Mouse (Mus musculus): ENCODE results near the gene Rnase1. TPM values are rescaled to one million over a fixed set of nuclear protein-coding genes. Genes with fewer than 3 reads are reported as not detected.
"Not testable (repeated sequence)": the region's sequence is repeated elsewhere in the genome, so short reads cannot be mapped to it uniquely, and the experiment has no call there.

Gene Rnase1
- polyA plus RNA-seq, 1 experiment = not detected

- Histone ChIP-seq H3K4me1 (ENCODE audit: control insufficient read depth, insufficient read depth, low read length) (no peaks in the 10 kb centered on the region), H3K27ac (ENCODE audit: insufficient read depth, low read depth, low read length) (no peak overlapping the region), H3K4me3 (ENCODE audit: insufficient read depth, low read depth, low read length) (no peak overlapping the region)
- TF ChIP-seq POLR2A (IDR thresholded peaks at IDR 0.05; ENCODE audit: insufficient read depth, low read depth, low read length) (no peak), CTCF (IDR thresholded peaks at IDR 0.05; ENCODE audit: insufficient read depth, low read depth, low read length) (no peak)
- 67% methylated on average over 9 of the region's 9 CpGs for WGBS
Observed at GRCm38 (mm10) chr14:51101284-51101683, 45.3 kb downstream of the Rnase1 start.

- Histone ChIP-seq H3K4me3 (ENCODE audit: insufficient read depth, low read depth, low read length) (no peak overlapping the region), H3K4me1 (ENCODE audit: control insufficient read depth, insufficient read depth, low read length) (no peaks in the 10 kb centered on the region), H3K27ac (ENCODE audit: insufficient read depth, low read depth, low read length) (no peak overlapping the region)
- TF ChIP-seq CTCF (IDR thresholded peaks at IDR 0.05; ENCODE audit: insufficient read depth, low read depth, low read length) (no peak), POLR2A (IDR thresholded peaks at IDR 0.05; ENCODE audit: insufficient read depth, low read depth, low read length) (no peak)
- WGBS = 95% methylated on average over 11 of the region's 11 CpGs
Observed at GRCm38 (mm10) chr14:51098921-51099320, 47.7 kb downstream of the Rnase1 start.

- not testable (repeated sequence) for H3K27ac ChIP-seq (ENCODE audit: insufficient read depth, low read depth, low read length); H3K4me1 ChIP-seq (ENCODE audit: control insufficient read depth, insufficient read depth, low read length); H3K4me3 ChIP-seq (ENCODE audit: insufficient read depth, low read depth, low read length)
- 3% methylated on average over 1 of the region's 1 CpGs for WGBS
Observed at GRCm38 (mm10) chr14:51098300-51098699, 48.3 kb downstream of the Rnase1 start.

GRCm38 (mm10) chr14:51095736-51096524 is 50.7 kb downstream of the Rnase1 start:
- Histone ChIP-seq H3K27ac (ENCODE audit: insufficient read depth, low read depth, low read length) (no peak overlapping the region), H3K4me1 (ENCODE audit: control insufficient read depth, insufficient read depth, low read length) (peaks cover 3% of the 10 kb centered on the region), H3K4me3 (ENCODE audit: insufficient read depth, low read depth, low read length) (no peak overlapping the region)
- TF ChIP-seq POLR2A (IDR thresholded peaks at IDR 0.05; ENCODE audit: insufficient read depth, low read depth, low read length) (no peak), CTCF (IDR thresholded peaks at IDR 0.05; ENCODE audit: insufficient read depth, low read depth, low read length) (no peak)
- 66% methylated on average over 9 of the region's 9 CpGs for WGBS

Other genes with a start within 250 kb of the Rnase1 start
- not detected in 2 replicates for gene Klhl33, start 249.3 kb downstream of the Rnase1 start, polyA plus RNA-seq (2012; ENCODE audit: insufficient read depth, insufficient read length, low replicate concordance, missing spikeins)
- not detected in 2 replicates for gene Osgep, start 221.9 kb downstream of the Rnase1 start, polyA plus RNA-seq (2012; ENCODE audit: insufficient read depth, insufficient read length, low replicate concordance, missing spikeins)
- gene Apex1, start 221.8 kb downstream of the Rnase1 start, polyA plus RNA-seq (2012; ENCODE audit: insufficient read depth, insufficient read length, low replicate concordance, missing spikeins) = not detected in 2 replicates
- not detected in 2 replicates for gene Pip4p1, start 215.9 kb downstream of the Rnase1 start, polyA plus RNA-seq (2012; ENCODE audit: insufficient read depth, insufficient read length, low replicate concordance, missing spikeins)
- not detected in 2 replicates for gene Pnp, start 215.7 kb downstream of the Rnase1 start, polyA plus RNA-seq (2012; ENCODE audit: insufficient read depth, insufficient read length, low replicate concordance, missing spikeins)
- gene Gm49342, start 202.3 kb downstream of the Rnase1 start, polyA plus RNA-seq (2012; ENCODE audit: insufficient read depth, insufficient read length, low replicate concordance, missing spikeins) = not detected in 2 replicates
- gene Pnp2, start 190.8 kb downstream of the Rnase1 start, polyA plus RNA-seq (2012; ENCODE audit: insufficient read depth, insufficient read length, low replicate concordance, missing spikeins) = not detected in 2 replicates
- not detected in 2 replicates for gene Rnase10, start 139.0 kb downstream of the Rnase1 start, polyA plus RNA-seq (2012; ENCODE audit: insufficient read depth, insufficient read length, low replicate concordance, missing spikeins)
- gene Rnase9, start 104.9 kb downstream of the Rnase1 start, polyA plus RNA-seq (2012; ENCODE audit: insufficient read depth, insufficient read length, low replicate concordance, missing spikeins) = not detected in 2 replicates
- not detected in 2 replicates for gene Rnase11, start 96.6 kb downstream of the Rnase1 start, polyA plus RNA-seq (2012; ENCODE audit: insufficient read depth, insufficient read length, low replicate concordance, missing spikeins)
- not detected in 2 replicates for gene Rnase12, start 89.1 kb downstream of the Rnase1 start, polyA plus RNA-seq (2012; ENCODE audit: insufficient read depth, insufficient read length, low replicate concordance, missing spikeins)
- gene Olfr750, start 72.3 kb downstream of the Rnase1 start, polyA plus RNA-seq (2012; ENCODE audit: insufficient read depth, insufficient read length, low replicate concordance, missing spikeins) = not detected in 2 replicates
- not detected in 2 replicates for gene Rnase4, start 55.7 kb downstream of the Rnase1 start, polyA plus RNA-seq (2012; ENCODE audit: insufficient read depth, insufficient read length, low replicate concordance, missing spikeins)
- gene Ang, start 55.6 kb downstream of the Rnase1 start, polyA plus RNA-seq (2012; ENCODE audit: insufficient read depth, insufficient read length, low replicate concordance, missing spikeins) = not detected in 2 replicates
- gene Eddm3b, start 32.4 kb downstream of the Rnase1 start, polyA plus RNA-seq (2012; ENCODE audit: insufficient read depth, insufficient read length, low replicate concordance, missing spikeins) = not detected in 2 replicates
- gene Rnase6, start 22.9 kb downstream of the Rnase1 start, polyA plus RNA-seq (2012; ENCODE audit: insufficient read depth, insufficient read length, low replicate concordance, missing spikeins) = not detected in 2 replicates
- not detected in 2 replicates for gene Rnase2b, start 15.5 kb upstream of the Rnase1 start, polyA plus RNA-seq (2012; ENCODE audit: insufficient read depth, insufficient read length, low replicate concordance, missing spikeins)
- gene Ang2, start 52.4 kb upstream of the Rnase1 start, polyA plus RNA-seq (2012; ENCODE audit: insufficient read depth, insufficient read length, low replicate concordance, missing spikeins) = not detected in 2 replicates
- not detected in 2 replicates for gene Ear14, start 56.6 kb upstream of the Rnase1 start, polyA plus RNA-seq (2012; ENCODE audit: insufficient read depth, insufficient read length, low replicate concordance, missing spikeins)
- gene Rnase2a, start 109.3 kb upstream of the Rnase1 start, polyA plus RNA-seq (2012; ENCODE audit: insufficient read depth, insufficient read length, low replicate concordance, missing spikeins) = not detected in 2 replicates
- gene Gm7247, start 215.0 kb upstream of the Rnase1 start, polyA plus RNA-seq (2012; ENCODE audit: insufficient read depth, insufficient read length, low replicate concordance, missing spikeins) = not detected in 2 replicates

Measured in olfactory bulb, adult 2 months (tissue).